Mouse (Mus musculus) liver, embryonic 14.5 days (tissue): Measurements from ENCODE around the gene Dnase1l2.

Experiments used
- CTCF ChIP-seq: IDR thresholded peaks from 2 replicates; pipeline ENCODE4 v1.5.1; 2016; ENCODE audit warnings: antibody characterized with exemption, low read depth, control low read depth
- EP300 ChIP-seq: IDR thresholded peaks from 2 replicates; pipeline ENCODE4 v1.6.1; 2016; ENCODE audit warnings: antibody characterized with exemption, low read depth

DNA sequence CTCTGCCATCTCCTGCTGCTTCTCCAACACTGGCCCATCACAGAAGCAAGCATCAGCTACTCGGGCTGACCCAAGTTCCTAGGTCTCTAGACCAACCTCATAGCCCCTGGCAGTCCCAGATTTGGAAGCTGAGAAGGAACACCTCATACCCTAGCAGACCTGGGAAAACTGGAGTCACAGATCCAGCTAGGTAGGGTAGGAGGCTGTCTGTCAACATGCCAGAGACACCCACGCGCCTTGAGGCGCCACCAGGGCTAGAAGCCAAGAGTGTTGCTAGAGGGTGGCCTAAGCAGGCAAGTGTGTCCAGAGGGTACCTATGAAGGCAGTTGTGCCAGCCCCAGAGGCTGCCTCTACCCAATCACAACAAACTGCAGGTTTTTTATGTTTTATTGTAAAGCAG lies 504 bp upstream of the Dnase1l2 start:
- TF ChIP-seq CTCF, result no peak
- TF ChIP-seq EP300, result no peak
